ENCODE assay signal across 8 mouse cellular contexts in genomic region chr5:114041327-114041930, GRCm38 (mm10). TPM values are rescaled to one million over a fixed set of nuclear protein-coding genes. Genes with fewer than 3 reads are reported as not detected.
DNase-seq lines count a peak whose midpoint lies in the region; ATAC-seq lines count a peak whose summit lies in the region.
"Had no signal": no experiment of that assay in that cellular context is flagged by ENCODE, and none has a peak within 500 bp of the region (broad histone marks: within the 10 kb centered on the region; RNA-seq: fewer than 3 reads in every experiment).

No protein-coding gene starts in this region.

- peaks cover 13% of the 10 kb centered on the region for H3K27me3 ChIP-seq in liver, embryonic 15.5 days
- no peaks in the 10 kb centered on the region for H3K27me3 ChIP-seq in stomach, embryonic 15.5 days (replicated peaks)

- H3K9ac ChIP-seq in liver, embryonic 15.5 days: no peak overlapping the region
- H3K9ac ChIP-seq in stomach, embryonic 15.5 days: no peak overlapping the region

- no peaks in the 10 kb centered on the region for H3K36me3 ChIP-seq in liver, embryonic 15.5 days (replicated peaks)
- H3K36me3 ChIP-seq in stomach, embryonic 15.5 days: no peaks in the 10 kb centered on the region

- H3K4me2 ChIP-seq in liver, embryonic 15.5 days: peak overlapping the region; percentile 13; the same call in 1 of the 2 replicates
- peak overlapping the region; percentile 46 for H3K4me2 ChIP-seq in stomach, embryonic 15.5 days

- H3K4me3 ChIP-seq in liver, embryonic 15.5 days (replicated peaks): no peak overlapping the region
- no peak overlapping the region for H3K4me3 ChIP-seq in stomach, embryonic 15.5 days (replicated peaks)

- peaks cover 17% of the 10 kb centered on the region for H3K4me1 ChIP-seq in liver, embryonic 15.5 days (replicated peaks)
- no peaks in the 10 kb centered on the region for H3K4me1 ChIP-seq in stomach, embryonic 15.5 days

- 11% methylated on average over 15 of the region's 15 CpGs for WGBS in liver, embryonic 15.5 days (ENCODE audit: insufficient replicate concordance)
- 12% methylated on average over 15 of the region's 15 CpGs for WGBS in stomach, embryonic 15.5 days

- no peak overlapping the region for H3K27ac ChIP-seq in liver, embryonic 15.5 days (replicated peaks)
- peak overlapping the region; percentile 32; the same call in 1 of the 2 replicates for H3K27ac ChIP-seq in stomach, embryonic 15.5 days

- peak; percentile 97 for ATAC-seq in common myeloid progenitor, adult 5-6 weeks (replicated peaks; ENCODE audit: low read depth, poor library complexity, severe bottlenecking)
- peak; percentile 71 for ATAC-seq in liver, embryonic 15.5 days (ENCODE audit: insufficient read depth)
- peak; percentile 91 for ATAC-seq in stomach, embryonic 15.5 days (ENCODE audit: insufficient read depth, low FRiP score, low read depth)
- no peak for ATAC-seq in erythroblast, adult 5-6 weeks (replicated peaks; ENCODE audit: low FRiP score, poor library complexity, severe bottlenecking)

- H3K9me3 ChIP-seq in liver, embryonic 15.5 days (replicated peaks): no peaks in the 10 kb centered on the region
- H3K9me3 ChIP-seq in stomach, embryonic 15.5 days: no peaks in the 10 kb centered on the region

- peak; percentile 8 for DNase-seq in urinary bladder, postnatal 14 days (ENCODE audit: low spot score)
- no peak for DNase-seq in urinary bladder, postnatal 10 days (ENCODE audit: low spot score)
- peak; percentile 79 for DNase-seq in induced T-regulatory cell, adult 2 months (ENCODE audit: low read depth)

RNA-seq across cellular contexts. Expression of gene Usp30, which starts 23.8 kb away (rescaled TPM):
- total RNA-seq in common myeloid progenitor, adult 5-6 weeks (2017): 5.8 and 6.7 TPM in 2 replicates
- polyA plus RNA-seq in liver, embryonic 15.5 days (2015; fragmentation: Nextera tagmentation; extraction: Ambion mirVana): 2.8 and 3.2 TPM in 2 replicates
- 8.3 and 11.4 TPM in 2 replicates for polyA plus RNA-seq in stomach, embryonic 15.5 days (2015; fragmentation: Nextera tagmentation; extraction: Ambion mirVana)
- 0.84 and 6.3 TPM in 2 replicates for total RNA-seq in erythroblast, adult 5-6 weeks (2015; ENCODE audit: low replicate concordance)
- total RNA-seq in erythroblast, adult 5-6 weeks (2017; ENCODE audit: low replicate concordance): 0.60 and 1.4 TPM in 2 replicates

RNA-seq across cellular contexts. Expression of gene Dao, which starts 37.9 kb away (rescaled TPM):
- not detected in 2 replicates for total RNA-seq in common myeloid progenitor, adult 5-6 weeks (2017)
- polyA plus RNA-seq in liver, embryonic 15.5 days (2015; fragmentation: Nextera tagmentation; extraction: Ambion mirVana): not detected in 2 replicates
- polyA plus RNA-seq in stomach, embryonic 15.5 days (2015; fragmentation: Nextera tagmentation; extraction: Ambion mirVana): 3.4 and 5.0 TPM in 2 replicates
- total RNA-seq in erythroblast, adult 5-6 weeks (2015; ENCODE audit: low replicate concordance): not detected in 2 replicates
- not detected in 2 replicates for total RNA-seq in erythroblast, adult 5-6 weeks (2017; ENCODE audit: low replicate concordance)
- total RNA-seq: heart, postnatal 36 days had no signal

RNA-seq across cellular contexts. Expression of gene Ssh1, which starts 47.7 kb away (rescaled TPM):
- 3.3 and 7.0 TPM in 2 replicates for total RNA-seq in common myeloid progenitor, adult 5-6 weeks (2017)
- polyA plus RNA-seq in liver, embryonic 15.5 days (2015; fragmentation: Nextera tagmentation; extraction: Ambion mirVana): 6.6 and 7.4 TPM in 2 replicates
- polyA plus RNA-seq in stomach, embryonic 15.5 days (2015; fragmentation: Nextera tagmentation; extraction: Ambion mirVana): 13.3 and 13.7 TPM in 2 replicates
- 55.9 and 63.5 TPM in 2 replicates for total RNA-seq in erythroblast, adult 5-6 weeks (2015; ENCODE audit: low replicate concordance)
- 60.6 and 63.8 TPM in 2 replicates for total RNA-seq in erythroblast, adult 5-6 weeks (2017; ENCODE audit: low replicate concordance)

RNA-seq across cellular contexts. Expression of gene Svop, which starts 49.9 kb away (rescaled TPM):
- not detected in 2 replicates for total RNA-seq in common myeloid progenitor, adult 5-6 weeks (2017)
- polyA plus RNA-seq in liver, embryonic 15.5 days (2015; fragmentation: Nextera tagmentation; extraction: Ambion mirVana): not detected in 2 replicates
- polyA plus RNA-seq in stomach, embryonic 15.5 days (2015; fragmentation: Nextera tagmentation; extraction: Ambion mirVana): 1.9 and 2.6 TPM in 2 replicates
- not detected in 2 replicates for total RNA-seq in erythroblast, adult 5-6 weeks (2015; ENCODE audit: low replicate concordance)
- total RNA-seq in erythroblast, adult 5-6 weeks (2017; ENCODE audit: low replicate concordance): not detected in 2 replicates
- total RNA-seq: heart, postnatal 36 days had no signal
